Mouse (Mus musculus) lung, embryonic 15.5 days (tissue): ENCODE results near the gene Sesn3. TPM values are rescaled to one million over a fixed set of nuclear protein-coding genes. Genes with fewer than 3 reads are reported as not detected.
"Not testable (repeated sequence)": the region's sequence is repeated elsewhere in the genome, so short reads cannot be mapped to it uniquely, and the experiment has no call there.

Experiments
- ATAC-seq: fragments of 200-750 bp; cut with Nextera tagmentation; 2 replicates; pipeline ENCODE4 v1.8.0; 2017; ENCODE audit warnings: moderate number of reproducible peaks, borderline replicate concordance; ENCODE audit not compliant: low FRiP score, low TSS enrichment; ENCODE audit errors: extremely low read depth
- H3K27ac ChIP-seq: fragments of 300-500 bp; sonication (generic); 2 replicates; pipeline ENCODE4 v1.5.1; 2015; ENCODE audit warnings: moderate library complexity, mild to moderate bottlenecking, inconsistent platforms
- H3K27me3 ChIP-seq: fragments of 300-500 bp; sonication (generic); 2 replicates; pipeline ENCODE4 v1.6.1; 2015; ENCODE audit warnings: inconsistent platforms
- H3K36me3 ChIP-seq: fragments of 300-500 bp; sonication (generic); 2 replicates; pipeline ENCODE4 v1.6.1; 2015; ENCODE audit warnings: inconsistent platforms
- H3K4me1 ChIP-seq: fragments of 300-500 bp; sonication (generic); 2 replicates; pipeline ENCODE4 v1.6.1; 2015; ENCODE audit warnings: inconsistent platforms
- H3K4me2 ChIP-seq: fragments of 300-500 bp; sonication (generic); 2 replicates; pipeline ENCODE4 v1.6.1; 2015; ENCODE audit warnings: inconsistent platforms, mild to moderate bottlenecking, moderate library complexity
- H3K4me3 ChIP-seq: fragments of 300-500 bp; sonication (generic); 2 replicates; pipeline ENCODE4 v1.5.1; 2015; ENCODE audit warnings: mild to moderate bottlenecking, inconsistent platforms
- H3K9ac ChIP-seq: fragments of 300-500 bp; sonication (generic); 2 replicates; pipeline ENCODE4 v1.6.1; 2015; ENCODE audit warnings: inconsistent platforms
- H3K9me3 ChIP-seq: fragments of 300-500 bp; sonication (generic); 2 replicates; pipeline ENCODE4 v1.6.1; 2016; ENCODE audit warnings: inconsistent platforms
- WGBS: fragments of 180-500 bp; shearing (Covaris S2); methylation state at CpG from one replicate; pipeline ENCODE4 v1.1.7; 2015; 5-methylcytosine and 5-hydroxymethylcytosine counted together
- polyA plus RNA-seq: library from polyadenylated mRNA; unstranded; fragments of >200 nt; fragmentation: Nextera tagmentation; extraction: Ambion mirVana; gene quantifications from 2 replicates; pipeline ENCODE4 v1.2.1, GENCODE M21; 2015

The Sesn3 gene
- polyA plus RNA-seq, 1 experiment from 2014 or later = 16.7 TPM

GRCm38 (mm10) chr9:14336901-14337300 is 62.0 kb downstream of the Sesn3 start:
- 63% methylated on average over 3 of the region's 3 CpGs for WGBS
- Histone ChIP-seq H3K9me3 (no peaks in the 10 kb centered on the region), H3K9ac (no peak overlapping the region), H3K4me1 (peaks cover 4% of the 10 kb centered on the region; the same call in 1 of the 2 replicates), H3K36me3 (no peaks in the 10 kb centered on the region), H3K4me2 (no peak overlapping the region), H3K4me3 (no peak overlapping the region), H3K27me3 (no peaks in the 10 kb centered on the region), H3K27ac (no peak overlapping the region)
- no peak for ATAC-seq

GRCm38 (mm10) chr9:14338701-14339100 is 63.8 kb downstream of the Sesn3 start:
- no peak; the same call in 1 of the 2 replicates for ATAC-seq
- peaks cover 4% of the 10 kb centered on the region; the same call in 1 of the 2 replicates for H3K4me1 ChIP-seq
- H3K4me3 ChIP-seq = no peak overlapping the region
- no peaks in the 10 kb centered on the region for H3K9me3 ChIP-seq
- H3K9ac ChIP-seq = no peak overlapping the region
- WGBS = 23% methylated on average over 3 of the region's 3 CpGs
- H3K36me3 ChIP-seq = no peaks in the 10 kb centered on the region
- no peak overlapping the region for H3K27ac ChIP-seq
- no peaks in the 10 kb centered on the region for H3K27me3 ChIP-seq
- no peak overlapping the region for H3K4me2 ChIP-seq

- H3K9ac ChIP-seq = no peak overlapping the region
- no peaks in the 10 kb centered on the region for H3K27me3 ChIP-seq
- 51% methylated on average over 4 of the region's 4 CpGs for WGBS
- no peaks in the 10 kb centered on the region for H3K36me3 ChIP-seq
- H3K4me1 ChIP-seq = peaks cover 7% of the 10 kb centered on the region
- no peak overlapping the region for H3K27ac ChIP-seq
- no peaks in the 10 kb centered on the region for H3K9me3 ChIP-seq
- H3K4me2 ChIP-seq = no peak overlapping the region
- H3K4me3 ChIP-seq = no peak overlapping the region
- ATAC-seq = no peak
Measured at GRCm38 (mm10) chr9:14342041-14342668, 67.3 kb downstream of the Sesn3 start.

GRCm38 (mm10) chr9:14345866-14346265 is 71.0 kb downstream of the Sesn3 start:
- not testable (repeated sequence) for H3K36me3 ChIP-seq, H3K9me3 ChIP-seq, H3K4me1 ChIP-seq, H3K4me2 ChIP-seq, ATAC-seq, H3K9ac ChIP-seq, H3K27me3 ChIP-seq, H3K27ac ChIP-seq, H3K4me3 ChIP-seq
- 85% methylated on average over 4 of the region's 4 CpGs for WGBS

DNA sequence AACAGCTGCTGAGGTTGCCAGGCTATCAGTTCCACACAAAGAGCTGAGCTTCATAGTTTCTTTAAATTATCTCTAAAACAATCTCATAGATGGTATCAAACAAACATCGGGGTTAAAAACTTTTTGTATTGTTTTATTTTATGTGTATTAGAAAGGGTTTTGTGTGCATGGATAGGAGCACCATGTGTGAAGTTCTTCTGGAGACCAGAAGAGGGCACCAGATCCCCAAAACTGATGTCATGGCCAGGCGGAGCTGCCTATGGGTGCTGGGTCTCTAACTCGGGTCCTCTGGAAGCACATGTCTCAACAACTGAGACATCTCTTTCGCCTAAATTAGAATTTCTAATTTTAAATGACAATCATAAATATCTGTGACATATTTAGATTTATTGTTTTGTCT is 73.5 kb downstream of the Sesn3 start:
- Histone ChIP-seq H3K27ac (no peak overlapping the region), H3K4me2 (no peak overlapping the region), H3K4me3 (no peak overlapping the region), H3K27me3 (no peaks in the 10 kb centered on the region), H3K9me3 (no peaks in the 10 kb centered on the region), H3K9ac (no peak overlapping the region), H3K36me3 (no peaks in the 10 kb centered on the region), H3K4me1 (peaks cover 3% of the 10 kb centered on the region; the same call in 1 of the 2 replicates)
- no peak for ATAC-seq
- WGBS = 55% methylated on average over 4 of the region's 4 CpGs

DNA sequence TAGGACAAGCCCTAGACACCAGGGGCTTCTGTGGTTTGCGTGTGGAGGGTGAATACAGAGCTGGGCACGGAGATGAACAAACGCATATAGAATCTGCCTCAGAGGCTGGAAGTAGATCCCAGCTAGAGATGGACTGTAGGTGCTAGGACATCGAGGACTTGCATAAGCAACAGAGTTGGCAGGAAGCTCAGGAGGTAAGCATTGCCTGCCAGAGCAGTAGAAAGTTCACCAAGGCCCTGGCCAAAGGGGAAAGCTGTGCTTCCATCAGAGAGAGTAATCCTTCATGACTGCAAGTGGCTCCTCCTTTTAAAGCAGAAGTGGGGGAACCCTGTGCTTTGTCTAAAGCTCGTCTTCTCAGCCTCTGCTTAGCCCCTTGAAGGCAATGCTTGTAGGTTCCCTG is 74.5 kb downstream of the Sesn3 start:
- no peaks in the 10 kb centered on the region for H3K9me3 ChIP-seq
- WGBS = 82% methylated on average over 5 of the region's 5 CpGs
- no peaks in the 10 kb centered on the region for H3K36me3 ChIP-seq
- ATAC-seq = no peak
- no peaks in the 10 kb centered on the region for H3K27me3 ChIP-seq
- H3K4me2 ChIP-seq = no peak overlapping the region
- H3K4me1 ChIP-seq = no peaks in the 10 kb centered on the region
- no peak overlapping the region for H3K9ac ChIP-seq
- no peak overlapping the region for H3K4me3 ChIP-seq
- H3K27ac ChIP-seq = no peak overlapping the region

DNA sequence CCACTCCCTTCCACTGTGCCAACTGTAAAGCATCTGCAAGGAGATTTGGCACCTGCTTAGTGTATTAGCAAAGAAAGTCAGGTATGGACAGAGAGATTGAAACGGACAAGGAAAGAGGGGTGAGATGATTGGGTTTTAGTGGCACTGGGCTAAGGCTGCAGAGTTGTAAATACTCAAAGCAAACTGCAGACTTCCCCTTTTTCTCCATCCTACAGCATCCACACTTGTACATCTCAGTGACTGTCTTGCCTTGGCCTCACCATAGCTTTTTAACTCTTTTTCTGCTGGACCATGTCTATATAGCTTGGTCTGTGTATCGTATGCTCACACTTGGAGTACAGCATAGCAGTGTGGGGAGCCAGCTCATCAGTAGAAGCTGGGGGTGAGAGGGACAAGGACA is 75.9 kb downstream of the Sesn3 start:
- ATAC-seq = no peak
- Histone ChIP-seq H3K4me2 (no peak overlapping the region), H3K4me3 (no peak overlapping the region), H3K9me3 (no peaks in the 10 kb centered on the region), H3K4me1 (no peaks in the 10 kb centered on the region), H3K27ac (no peak overlapping the region), H3K9ac (no peak overlapping the region), H3K36me3 (no peaks in the 10 kb centered on the region), H3K27me3 (no peaks in the 10 kb centered on the region)
- WGBS = 62% methylated on average over 2 of the region's 2 CpGs

GRCm38 (mm10) chr9:14352337-14352736 is 77.5 kb downstream of the Sesn3 start:
- Histone ChIP-seq H3K4me3 (no peak overlapping the region), H3K9me3 (no peaks in the 10 kb centered on the region), H3K4me2 (no peak overlapping the region), H3K27me3 (no peaks in the 10 kb centered on the region), H3K4me1 (no peaks in the 10 kb centered on the region), H3K27ac (no peak overlapping the region), H3K36me3 (no peaks in the 10 kb centered on the region), H3K9ac (no peak overlapping the region)
- no peak for ATAC-seq
- 82% methylated on average over 1 of the region's 1 CpGs for WGBS

DNA sequence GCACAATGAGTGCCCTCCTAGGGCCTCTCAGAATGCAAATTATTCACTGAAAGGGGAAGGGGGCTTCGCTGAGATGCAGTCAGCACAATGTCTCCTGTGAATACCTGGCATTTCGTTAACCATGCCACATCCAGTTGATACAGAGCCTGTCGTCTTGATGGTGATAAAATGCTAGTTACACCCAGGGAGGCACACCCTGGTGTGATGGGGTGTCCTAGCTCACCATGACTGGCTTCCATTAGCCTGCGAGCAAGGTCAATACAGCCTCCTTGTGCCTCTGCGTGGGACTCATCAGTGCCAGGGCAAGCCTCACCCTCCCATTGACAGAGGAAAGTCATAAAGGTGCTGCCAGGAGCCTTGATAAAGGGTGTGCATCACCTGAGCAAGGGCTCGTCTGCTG is 80.0 kb downstream of the Sesn3 start:
- no peak overlapping the region for H3K4me2 ChIP-seq
- 76% methylated on average over 6 of the region's 6 CpGs for WGBS
- H3K36me3 ChIP-seq = no peaks in the 10 kb centered on the region
- ATAC-seq = no peak
- H3K9me3 ChIP-seq = no peaks in the 10 kb centered on the region
- H3K9ac ChIP-seq = no peak overlapping the region
- H3K4me1 ChIP-seq = no peaks in the 10 kb centered on the region
- no peak overlapping the region for H3K27ac ChIP-seq
- H3K4me3 ChIP-seq = no peak overlapping the region
- no peaks in the 10 kb centered on the region for H3K27me3 ChIP-seq

GRCm38 (mm10) chr9:14357033-14357432 is 82.2 kb downstream of the Sesn3 start:
- Histone ChIP-seq H3K9me3 (no peaks in the 10 kb centered on the region), H3K36me3 (no peaks in the 10 kb centered on the region), H3K9ac (no peak overlapping the region), H3K4me2 (no peak overlapping the region), H3K4me3 (no peak overlapping the region), H3K27me3 (no peaks in the 10 kb centered on the region), H3K4me1 (no peaks in the 10 kb centered on the region), H3K27ac (no peak overlapping the region)
- WGBS = 87% methylated on average over 4 of the region's 4 CpGs
- no peak for ATAC-seq

- Histone ChIP-seq H3K4me2 (no peak overlapping the region), H3K36me3 (no peaks in the 10 kb centered on the region), H3K27ac (no peak overlapping the region), H3K4me1 (no peaks in the 10 kb centered on the region), H3K9ac (no peak overlapping the region), H3K27me3 (no peaks in the 10 kb centered on the region), H3K9me3 (no peaks in the 10 kb centered on the region), H3K4me3 (no peak overlapping the region)
- ATAC-seq = no peak; the same call in 1 of the 2 replicates
- 81% methylated on average over 8 of the region's 8 CpGs for whole genome bisulfite sequencing
Measured at GRCm38 (mm10) chr9:14362068-14362768, 87.4 kb downstream of the Sesn3 start.

DNA sequence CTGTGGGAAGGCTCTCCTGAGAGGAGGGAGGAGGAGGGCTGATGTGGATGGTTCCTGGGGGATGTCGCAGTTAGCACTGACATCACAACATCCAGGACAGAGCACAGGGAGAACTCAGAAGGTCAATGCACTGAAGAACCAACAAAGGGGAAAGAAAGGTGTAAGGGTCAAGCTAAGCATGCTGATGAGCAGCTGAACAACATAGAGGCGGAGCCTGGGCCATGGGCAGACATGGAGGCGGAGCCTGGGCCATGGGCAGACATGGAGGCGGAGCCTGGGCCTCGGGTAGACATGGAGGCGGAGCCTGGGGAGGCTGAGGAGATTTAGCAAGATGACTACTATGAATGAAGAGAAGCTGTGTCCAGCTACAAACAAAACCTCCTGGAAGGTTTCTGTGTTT is 88.7 kb downstream of the Sesn3 start:
- 85% methylated on average over 6 of the region's 6 CpGs for WGBS
- no peak overlapping the region for H3K9ac ChIP-seq
- H3K4me1 ChIP-seq = no peaks in the 10 kb centered on the region
- H3K4me2 ChIP-seq = no peak overlapping the region
- H3K27me3 ChIP-seq = no peaks in the 10 kb centered on the region
- no peak overlapping the region for H3K4me3 ChIP-seq
- no peaks in the 10 kb centered on the region for H3K9me3 ChIP-seq
- H3K27ac ChIP-seq = no peak overlapping the region
- ATAC-seq = no peak; the same call in 1 of the 2 replicates
- no peaks in the 10 kb centered on the region for H3K36me3 ChIP-seq
